Mouse (Mus musculus) left cerebral cortex, postnatal 36 days (tissue): ENCODE data around the gene Rasd1. TPM values are rescaled to one million over a fixed set of nuclear protein-coding genes. Genes with fewer than 3 reads are reported as not detected.

ENCODE experiments used
- DNase-seq, 2 experiments: peaks; one replicate each; pipeline ENCODE4 v3.0.0; 2021 to 2022; ENCODE audit warnings: low spot score in 2 of 2, mixed read lengths in 1 of 2
- intact Hi-C: fragments of 180-260 bp; cut with DNase I; formaldehyde crosslinking; loops from one replicate; pipeline ENCODE4 v1.15.1; 2025
- total RNA-seq, 2 experiments: library from RNA; stranded (reverse); gene quantifications; 2 replicates each; pipeline ENCODE4 v1.2.3; 2021

Gene Rasd1
- total RNA-seq, 2 experiments from 2014 or later: 8.1 to 11.3 TPM

- DNase-seq: no peak
- intact Hi-C loops: no loop called here
These were observed 43.5 kb downstream of the Rasd1 start for GRCm38 (mm10) chr11:59921265-59921664.

GRCm38 (mm10) chr11:59920331-59920730, 44.4 kb downstream of the Rasd1 start:
- intact Hi-C loops: no loop called here

GRCm38 (mm10) chr11:59919401-59919800, 45.3 kb downstream of the Rasd1 start:
- intact Hi-C loops: no loop called here
- DNase-seq: no peak

More at GRCm38 (mm10) chr11:59920331-59920730, 44.4 kb downstream of the Rasd1 start:
- no peak for DNase-seq

GRCm38 (mm10) chr11:59918014-59918413, 46.7 kb downstream of the Rasd1 start:
- no peak for DNase-seq
- intact Hi-C loops: no loop called here

GRCm38 (mm10) chr11:59913702-59914101, 51.0 kb downstream of the Rasd1 start:
- DNase-seq: no peak
- intact Hi-C loops: no loop called here

Other genes with a start within 250 kb of the Rasd1 start
- gene Pld6, start 177.3 kb downstream of the Rasd1 start, total RNA-seq: 1 to 10 TPM in 1 of 2 experiments, under 1 TPM in 1; 0.81 to 1.1 TPM
- 10 to 100 TPM; 48.6 to 48.9 TPM for gene Flcn, start 154.9 kb downstream of the Rasd1 start, total RNA-seq
- 10 to 100 TPM; 53.6 to 59.0 TPM for gene Nt5m, start 125.5 kb downstream of the Rasd1 start, total RNA-seq
- 10 to 100 TPM; 64.3 to 70.6 TPM for gene Cops3, start 125.1 kb downstream of the Rasd1 start, total RNA-seq
- 10 to 100 TPM; 37.4 to 46.0 TPM for gene Med9, start 16.7 kb downstream of the Rasd1 start, total RNA-seq
- 1 to 10 TPM; 2.9 to 6.3 TPM for gene Pemt, start 81.5 kb upstream of the Rasd1 start, total RNA-seq
- gene Rai1, start 140.1 kb upstream of the Rasd1 start, total RNA-seq: 10 to 100 TPM; 57.3 to 73.4 TPM